Mouse (Mus musculus): Measurements from ENCODE around the gene Mthfsd.

Gene Mthfsd

DNA sequence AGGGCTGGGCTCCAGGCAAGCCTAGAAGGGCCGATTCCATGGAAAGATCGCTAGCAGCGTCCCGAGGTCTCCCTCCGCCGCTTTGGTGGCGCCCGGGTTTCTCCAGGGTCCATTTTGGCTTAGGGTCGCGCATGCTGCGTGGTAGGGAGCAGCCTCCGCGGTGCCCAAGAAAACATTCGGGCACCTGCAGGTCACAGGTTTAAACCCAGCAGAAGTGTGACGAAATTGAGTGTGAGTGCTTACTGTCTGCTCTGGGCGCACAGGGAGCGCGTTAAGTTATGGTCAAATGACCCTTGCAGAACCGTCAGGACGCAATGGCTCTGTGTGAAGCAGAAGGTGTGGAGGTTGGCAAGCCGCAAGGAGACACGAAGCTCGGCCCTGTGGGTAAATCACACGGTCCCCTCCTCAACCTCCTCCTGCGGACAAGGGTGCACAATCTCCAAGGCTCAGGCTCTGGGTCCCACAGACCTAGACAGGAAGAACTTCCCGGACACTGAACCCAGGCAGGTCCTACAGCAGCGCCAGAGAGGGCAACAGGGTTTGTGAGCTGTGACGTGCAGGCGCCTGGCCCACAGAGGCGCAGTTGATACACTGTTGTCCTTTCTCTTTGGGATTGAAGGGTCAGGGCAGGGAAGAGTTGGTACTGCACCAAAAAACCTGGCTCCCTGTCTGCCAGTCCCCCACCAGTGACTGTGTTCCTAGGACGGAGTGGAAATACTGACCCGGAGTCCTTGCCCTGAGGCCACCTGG lies 18.4 kb downstream of the Mthfsd start:
- no peak for DNase-seq (ENCODE audit: low read depth in 1 of 2, low spot score in 2 of 2)

DNA sequence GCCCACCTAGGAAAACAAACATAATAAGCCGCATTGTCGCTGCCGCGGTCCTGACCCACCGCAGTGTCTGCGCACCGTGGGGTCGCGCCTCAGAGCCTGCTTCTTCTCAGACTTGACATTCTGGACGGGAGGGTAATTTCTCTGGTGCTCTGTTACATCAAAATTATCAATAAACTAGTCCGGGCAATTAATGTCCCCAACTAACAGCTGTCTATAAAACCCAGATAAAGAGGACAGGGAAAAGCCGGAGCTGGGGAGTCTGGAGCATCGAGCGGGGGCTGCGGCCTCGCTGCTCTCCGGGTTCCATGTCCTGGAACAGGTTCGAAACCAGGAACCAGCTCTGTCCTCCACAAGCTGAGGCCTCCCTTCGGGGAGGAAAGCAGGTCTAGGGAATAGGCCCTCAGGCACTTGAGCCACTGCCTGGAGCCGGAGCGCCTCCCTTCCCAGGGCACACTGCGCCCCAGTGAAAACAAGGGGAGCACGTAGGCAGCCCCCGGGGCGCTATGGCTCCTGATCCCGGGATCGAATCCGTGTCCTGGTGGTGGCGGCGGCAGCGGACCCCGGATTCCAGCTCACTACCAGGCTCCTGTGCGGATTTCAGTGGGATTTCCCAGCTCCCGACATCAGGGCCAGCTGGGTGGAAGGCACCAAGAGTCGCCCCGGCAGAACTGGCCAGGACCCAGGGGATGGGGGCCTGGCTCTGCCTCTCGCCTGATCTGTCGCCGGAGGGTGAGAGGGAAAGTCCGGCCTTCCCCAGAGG lies 19.1 kb downstream of the Mthfsd start:
- no peak for DNase-seq (ENCODE audit: low read depth in 1 of 2, low spot score in 2 of 2)

- no peak for DNase-seq (ENCODE audit: low read depth in 1 of 2, low spot score in 2 of 2)
These were observed 19.9 kb downstream of the Mthfsd start for GRCm38 (mm10) chr8:121088281-121088680.

GRCm38 (mm10) chr8:121086004-121086900 lies 21.9 kb downstream of the Mthfsd start:
- DNase-seq (ENCODE audit: low read depth in 1 of 2, low spot score in 2 of 2) = no peak

GRCm38 (mm10) chr8:121085561-121085960 lies 22.6 kb downstream of the Mthfsd start:
- DNase-seq (ENCODE audit: low read depth in 1 of 2, low spot score in 2 of 2) = no peak

DNA sequence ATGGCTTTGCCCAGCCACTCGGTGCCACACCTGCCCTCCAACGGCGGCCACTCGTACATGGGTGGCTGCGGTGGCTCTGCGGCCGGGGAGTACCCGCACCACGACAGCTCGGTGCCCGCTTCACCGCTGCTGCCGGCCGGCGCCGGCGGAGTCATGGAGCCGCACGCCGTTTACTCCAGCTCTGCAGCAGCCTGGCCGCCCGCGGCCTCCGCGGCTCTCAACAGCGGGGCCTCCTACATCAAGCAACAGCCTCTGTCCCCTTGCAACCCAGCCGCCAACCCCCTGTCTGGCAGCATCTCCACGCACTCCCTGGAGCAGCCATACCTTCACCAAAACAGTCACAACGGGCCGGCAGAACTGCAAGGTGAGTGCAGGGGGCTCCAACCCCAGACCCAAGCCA lies 23.2 kb downstream of the Mthfsd start:
- no peak for DNase-seq (ENCODE audit: low read depth in 1 of 2, low spot score in 2 of 2)

DNA sequence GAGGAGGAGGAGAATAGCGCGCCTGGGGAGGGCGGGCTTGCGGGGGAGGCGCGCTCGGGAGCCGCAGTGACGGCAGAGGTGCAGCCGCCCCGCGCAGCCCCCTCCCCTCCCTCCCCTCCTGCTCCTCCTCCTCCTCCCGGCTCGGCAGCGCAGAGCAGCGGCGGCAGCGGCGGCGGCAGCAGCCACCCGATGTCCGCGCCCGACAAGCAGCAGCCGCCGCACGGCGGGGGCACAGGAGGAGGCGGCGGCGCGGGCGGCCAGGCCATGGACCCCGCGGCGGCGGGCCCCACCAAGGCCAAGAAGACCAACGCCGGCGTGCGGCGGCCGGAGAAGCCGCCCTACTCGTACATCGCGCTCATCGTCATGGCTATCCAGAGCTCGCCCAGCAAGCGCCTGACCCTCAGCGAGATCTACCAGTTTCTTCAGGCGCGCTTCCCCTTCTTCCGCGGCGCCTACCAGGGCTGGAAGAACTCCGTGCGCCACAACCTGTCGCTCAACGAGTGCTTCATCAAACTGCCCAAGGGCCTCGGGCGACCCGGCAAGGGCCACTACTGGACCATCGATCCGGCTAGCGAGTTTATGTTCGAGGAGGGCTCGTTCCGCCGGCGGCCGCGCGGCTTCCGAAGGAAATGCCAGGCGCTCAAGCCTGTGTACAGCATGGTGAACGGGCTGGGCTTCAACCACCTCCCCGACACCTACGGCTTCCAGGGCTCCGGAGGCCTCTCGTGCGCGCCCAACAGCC lies 23.8 kb downstream of the Mthfsd start, which contains the start of gene Foxf1:
TSS of gene Foxf1 (plus strand) at position 177 of the 742 bp plus-strand sequence.
- no peak for DNase-seq (ENCODE audit: low read depth in 1 of 2, low spot score in 2 of 2)

DNA sequence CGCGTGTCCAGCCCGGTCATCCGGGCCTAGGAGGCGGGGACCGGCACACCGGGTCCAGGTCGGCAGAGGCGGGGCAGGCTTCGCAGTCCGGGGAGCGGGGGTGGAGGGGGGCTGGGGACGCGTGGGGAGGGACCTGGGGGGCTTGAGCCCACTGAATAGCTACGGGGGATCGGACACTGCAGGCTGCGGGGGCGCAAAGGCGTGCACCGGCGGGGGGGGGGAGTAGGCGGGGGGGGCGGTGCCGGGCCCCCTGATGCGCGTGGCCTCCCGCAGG lies 24.3 kb downstream of the Mthfsd start:
- DNase-seq (ENCODE audit: low read depth in 1 of 2, low spot score in 2 of 2) = no peak

GRCm38 (mm10) chr8:121083093-121083935 lies 24.9 kb downstream of the Mthfsd start:
- no peak for DNase-seq (ENCODE audit: low read depth in 1 of 2, low spot score in 2 of 2)

- DNase-seq (ENCODE audit: low read depth in 1 of 2, low spot score in 2 of 2) = no peak
These were observed 25.7 kb downstream of the Mthfsd start for GRCm38 (mm10) chr8:121082218-121083092.

DNA sequence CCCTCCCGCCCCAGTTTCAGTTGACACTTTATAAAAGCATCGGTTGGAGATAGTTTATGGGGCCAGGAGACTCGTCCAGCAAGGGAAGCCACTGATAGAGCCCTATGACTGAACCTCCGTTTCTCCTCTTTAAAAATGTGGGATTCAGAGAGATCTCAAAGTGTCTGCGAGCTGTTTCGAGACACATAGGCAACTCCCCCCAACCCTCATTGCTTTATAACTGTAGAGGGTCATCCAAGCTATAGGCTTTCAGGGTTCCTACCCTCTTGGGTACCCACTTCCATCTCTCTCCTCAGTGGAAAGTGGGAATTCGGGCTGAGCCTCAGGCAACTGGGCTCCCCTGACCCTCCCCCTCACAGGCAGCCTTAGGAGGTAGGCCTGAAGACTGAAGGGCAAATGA lies 26.8 kb downstream of the Mthfsd start:
- no peak for DNase-seq (ENCODE audit: low read depth in 1 of 2, low spot score in 2 of 2)

- DNase-seq (ENCODE audit: low read depth in 1 of 2, low spot score in 2 of 2) = no peak
These were observed 27.7 kb downstream of the Mthfsd start for GRCm38 (mm10) chr8:121080361-121081090.

GRCm38 (mm10) chr8:121079944-121080343 lies 28.2 kb downstream of the Mthfsd start:
- DNase-seq (ENCODE audit: low read depth in 1 of 2, low spot score in 2 of 2) = no peak

- no peak for DNase-seq (ENCODE audit: low read depth in 1 of 2, low spot score in 2 of 2)
These were observed 29.0 kb downstream of the Mthfsd start for GRCm38 (mm10) chr8:121079201-121079600.

GRCm38 (mm10) chr8:121078721-121079120 lies 29.5 kb downstream of the Mthfsd start:
- no peak for DNase-seq (ENCODE audit: low read depth in 1 of 2, low spot score in 2 of 2)

DNA sequence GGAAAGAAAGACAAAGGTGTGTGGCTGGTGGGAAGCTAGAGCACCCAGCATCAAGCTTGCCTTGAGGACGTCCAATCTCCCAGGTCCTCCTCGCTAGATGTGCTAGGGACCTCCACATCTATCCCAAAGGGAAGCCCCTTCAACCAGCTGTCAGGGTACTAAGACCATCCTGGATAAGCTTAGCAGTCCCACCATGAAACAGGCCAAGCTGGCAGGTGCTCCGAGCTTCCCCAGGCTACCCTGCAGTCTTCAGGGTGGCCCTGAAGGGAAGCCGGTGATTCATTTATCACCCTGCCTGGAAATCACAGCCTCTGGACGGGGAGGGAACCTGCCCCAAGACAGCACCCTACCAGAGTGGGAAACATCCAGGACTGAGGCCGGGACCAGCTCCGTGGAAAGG lies 31.6 kb downstream of the Mthfsd start:
- no peak for DNase-seq (ENCODE audit: low read depth in 1 of 2, low spot score in 2 of 2)

- DNase-seq (ENCODE audit: low read depth in 1 of 2, low spot score in 2 of 2) = no peak
These were observed 32.3 kb downstream of the Mthfsd start for GRCm38 (mm10) chr8:121075936-121076335.

- DNase-seq (ENCODE audit: low read depth in 1 of 2, low spot score in 2 of 2) = no peak
These were observed 33.4 kb downstream of the Mthfsd start for GRCm38 (mm10) chr8:121074848-121075145.

All from monocyte, adult 2 months (primary cell).